Mouse (Mus musculus) gastrocnemius, adult 18-20 months (tissue): ENCODE results near the gene Myh9. TPM values are rescaled to one million over a fixed set of nuclear protein-coding genes. Genes with fewer than 3 reads are reported as not detected.
"Not testable (repeated sequence)": the region's sequence is repeated elsewhere in the genome, so short reads cannot be mapped to it uniquely, and the experiment has no call there.

ENCODE experiments used
- DNase-seq: peaks from one replicate; pipeline ENCODE4 v3.0.0; 2021; ENCODE audit warnings: low spot score
- total RNA-seq, 2 experiments: library from RNA; stranded (reverse); gene quantifications; 2 replicates each; pipeline ENCODE4 v1.2.3; 2021

The Myh9 gene
- total RNA-seq, 2 experiments from 2014 or later = 42.8 to 63.0 TPM

DNA sequence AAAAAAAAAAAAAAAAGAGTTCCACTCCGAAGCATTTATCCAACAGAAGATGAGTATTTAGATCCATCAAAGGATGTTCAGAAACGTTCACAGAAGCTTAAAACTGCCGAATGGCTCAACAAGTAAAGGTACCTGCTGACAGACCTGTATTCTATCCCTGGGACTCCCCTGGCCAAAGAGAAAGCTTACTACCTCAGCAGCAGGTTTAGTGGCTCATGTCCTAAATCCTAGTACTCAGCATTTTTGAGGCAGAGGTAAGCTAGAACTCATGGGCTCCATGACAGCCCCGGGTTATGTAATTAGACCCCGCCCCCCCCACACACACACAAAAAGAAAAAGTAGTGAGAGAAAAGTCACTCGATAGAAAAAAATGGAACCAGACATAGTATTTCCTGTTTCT, 2.1 kb upstream of the Myh9 start:
- DNase-seq = no peak

DNA sequence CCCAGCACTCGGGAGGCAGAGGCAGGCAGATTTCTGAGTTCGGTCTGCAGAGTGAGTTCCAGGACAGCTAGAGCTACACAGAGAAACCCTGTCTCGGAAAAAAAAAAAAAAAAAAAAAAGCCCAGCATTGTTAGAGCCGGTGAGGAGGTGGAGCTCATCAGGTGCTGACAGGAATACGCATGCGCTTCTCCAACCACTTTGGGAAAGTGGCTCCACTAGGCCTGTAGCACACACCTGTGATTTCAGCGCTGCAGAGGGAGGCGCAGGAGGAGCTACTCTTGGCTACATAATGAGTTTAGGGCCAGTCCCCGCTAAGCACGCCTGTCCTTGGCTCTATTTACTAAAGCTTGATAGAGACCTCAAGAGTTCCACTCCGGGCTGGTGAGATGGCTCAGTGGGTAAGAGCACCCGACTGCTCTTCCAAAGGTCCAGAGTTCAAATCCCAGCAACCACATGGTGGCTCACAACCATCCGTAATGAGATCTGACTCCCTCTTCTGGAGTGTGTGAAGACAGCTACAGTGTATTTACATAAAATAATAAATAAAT, 1.6 kb upstream of the Myh9 start:
- DNase-seq = not testable (repeated sequence)

DNA sequence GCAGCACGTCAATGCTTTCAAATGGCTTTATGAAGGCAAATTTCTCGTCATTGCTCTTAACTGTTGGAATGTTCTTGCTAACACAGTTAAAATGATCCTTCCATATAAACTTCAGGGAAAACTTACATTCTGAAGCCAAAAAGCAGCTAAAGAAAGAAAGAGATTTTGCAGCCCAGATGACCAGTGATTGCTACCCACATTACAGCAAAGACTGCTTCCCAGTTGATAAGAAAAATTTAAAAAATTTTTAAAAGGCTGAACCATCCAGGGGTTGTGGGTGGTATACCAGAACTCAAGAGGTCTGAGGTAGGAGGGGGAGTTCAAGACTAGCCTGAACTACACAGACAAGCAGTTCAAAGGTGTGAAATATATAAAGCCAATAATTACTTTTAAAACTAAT, 1.1 kb upstream of the Myh9 start:
- DNase-seq = no peak

DNA sequence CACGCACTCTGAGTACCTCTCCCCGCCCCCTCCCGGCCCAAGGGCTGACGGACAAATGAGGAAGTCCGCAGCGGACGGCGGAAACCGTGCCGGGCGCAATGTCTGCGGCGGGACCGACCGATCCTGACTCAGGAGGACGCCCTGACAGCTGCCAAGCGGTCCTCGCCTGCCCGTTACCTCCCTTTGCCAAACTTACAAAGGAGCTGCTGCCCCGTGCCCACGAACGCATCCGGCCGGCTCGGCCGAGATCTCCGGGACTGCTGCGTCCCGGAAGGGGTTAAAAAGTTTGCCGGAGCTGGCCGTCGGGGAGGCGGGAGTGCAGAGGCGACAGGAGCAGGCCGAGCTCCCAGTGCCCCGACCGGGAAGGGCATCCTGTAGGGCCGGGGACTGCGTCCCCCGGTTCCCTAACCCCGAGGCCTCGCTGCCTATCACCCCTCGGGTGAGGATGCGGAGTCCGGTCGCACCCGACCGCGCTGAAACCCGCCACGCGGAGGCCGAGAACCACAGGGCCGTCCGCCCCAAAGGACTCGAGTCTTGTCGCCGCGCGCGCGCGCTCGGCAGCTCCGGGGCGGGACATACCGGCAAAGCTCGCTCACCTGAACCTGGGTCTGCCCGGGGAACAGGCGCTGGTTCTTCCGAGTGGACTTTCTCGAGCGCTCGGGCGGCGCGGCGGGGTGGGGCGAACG, 471 bp downstream of the Myh9 start:
- DNase-seq = peak; percentile 60

DNA sequence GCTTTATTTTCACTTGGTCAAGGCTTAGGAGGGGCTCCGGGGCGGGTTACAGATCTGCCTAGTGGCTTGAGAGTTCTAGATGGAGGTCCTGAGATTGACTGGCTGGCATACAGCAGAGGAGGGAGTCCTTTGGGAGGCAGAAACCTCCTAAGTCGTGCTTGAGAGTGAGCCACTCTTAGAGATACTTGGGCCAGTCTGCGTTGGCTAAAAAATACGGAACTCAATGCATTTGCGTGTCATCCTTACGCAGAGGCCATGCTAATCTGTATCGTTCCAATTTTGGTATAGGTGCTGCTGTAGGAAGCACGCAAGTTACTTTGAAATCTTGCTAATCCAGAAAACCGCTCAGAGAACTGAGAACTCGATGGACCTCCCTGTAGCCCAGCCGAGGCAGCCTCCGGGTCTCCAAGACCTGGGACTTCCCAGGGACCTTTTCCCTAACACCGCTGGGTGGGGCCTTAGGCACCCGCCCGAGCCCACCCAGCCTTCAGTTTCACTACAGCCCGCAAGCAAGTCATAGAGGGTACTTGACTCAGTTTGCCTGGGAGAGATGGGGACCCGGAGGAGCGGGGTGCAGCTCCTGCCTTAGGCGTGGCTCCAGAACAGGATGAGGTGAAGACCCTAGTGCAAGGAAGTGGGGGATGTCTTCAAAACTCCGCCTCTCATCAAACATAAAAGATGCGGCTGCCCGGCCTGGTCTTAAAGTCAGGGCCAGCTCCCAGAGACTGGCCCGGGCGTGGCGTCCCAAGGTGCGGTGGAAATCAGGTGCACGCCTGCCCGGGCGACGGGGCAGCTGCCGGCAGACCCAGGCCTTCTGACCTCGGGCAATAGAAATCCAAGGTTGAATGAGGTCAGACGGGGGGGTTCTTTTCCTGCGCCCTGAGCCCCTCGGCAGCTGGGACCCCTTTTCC, 1.3 kb downstream of the Myh9 start:
- no peak for DNase-seq

DNA sequence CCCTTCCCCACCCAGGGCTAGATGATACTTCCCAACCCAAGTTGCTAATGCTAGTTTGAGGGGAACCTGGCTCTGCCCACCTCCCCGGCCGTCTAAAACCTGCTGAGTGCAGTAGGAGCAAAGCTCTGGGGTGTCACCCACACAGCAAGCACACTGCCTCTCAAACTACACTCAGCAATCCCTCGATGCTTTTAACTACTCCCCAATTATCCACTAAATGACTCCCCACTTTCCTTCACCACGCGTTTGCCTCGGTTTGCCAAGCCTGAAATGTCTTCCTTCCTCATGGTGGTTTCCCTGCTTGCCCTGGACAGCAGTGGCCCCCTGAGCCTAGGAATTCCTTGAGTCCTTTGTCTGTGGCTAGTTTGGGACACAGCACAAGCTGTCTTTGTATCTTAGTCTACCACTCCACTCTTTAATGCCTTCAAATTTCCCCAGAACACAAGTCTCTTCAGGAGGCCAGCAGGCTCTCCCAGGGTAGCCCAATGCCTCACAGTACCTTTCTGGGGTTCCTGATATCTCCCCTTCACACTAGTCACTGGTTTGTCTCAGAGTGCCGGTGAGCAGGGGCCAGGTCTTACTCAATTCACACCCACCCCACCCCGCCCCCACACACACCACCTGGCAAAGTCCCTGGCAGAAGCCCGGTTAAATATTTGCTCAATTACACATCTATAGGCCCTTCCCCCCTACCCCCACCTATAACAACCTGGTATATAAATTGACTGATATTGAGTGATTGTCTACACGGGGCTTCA, 2.3 kb downstream of the Myh9 start:
- DNase-seq = no peak

DNA sequence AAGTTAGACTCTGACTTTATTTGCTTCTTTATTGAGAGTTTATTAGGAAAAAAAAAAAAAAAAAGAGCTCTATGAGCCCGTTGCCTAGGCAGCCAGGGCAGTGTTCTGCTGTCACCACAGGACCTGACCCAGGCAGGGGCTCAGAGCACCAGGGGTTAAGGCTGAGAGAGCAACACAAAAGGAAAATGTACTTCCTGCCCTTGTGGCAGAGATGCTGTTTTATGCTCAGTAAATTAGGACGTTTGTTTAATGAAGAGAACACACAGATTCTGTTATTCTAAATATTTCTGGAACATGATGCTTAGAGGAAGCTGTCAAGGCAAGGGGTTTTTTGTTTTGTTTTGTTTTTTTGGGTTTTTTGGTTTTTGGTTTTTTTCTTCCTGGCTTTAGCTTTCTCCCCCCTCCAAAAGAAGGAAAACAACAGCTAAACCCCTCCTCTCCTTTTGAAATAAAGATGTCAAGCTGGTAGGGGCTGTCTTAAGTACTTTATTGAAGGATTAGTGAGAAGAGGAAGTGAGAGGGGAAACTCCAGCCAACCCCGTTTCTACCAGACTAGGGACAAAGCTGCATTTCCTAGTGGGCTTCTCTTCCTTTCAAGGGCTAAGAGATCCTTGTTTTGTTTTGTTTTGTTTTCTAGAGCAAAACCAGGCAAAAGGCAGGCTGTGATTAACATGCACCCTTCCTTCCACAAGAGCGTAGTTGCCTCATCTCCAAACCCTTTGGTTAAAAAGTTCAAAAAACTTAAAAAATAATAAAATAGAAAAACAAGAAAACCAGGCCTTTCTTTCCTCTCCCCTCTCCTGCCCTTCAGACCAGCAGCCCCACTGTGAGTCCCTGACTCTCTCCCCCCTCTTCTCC, 3.2 kb downstream of the Myh9 start:
- no peak for DNase-seq

DNA sequence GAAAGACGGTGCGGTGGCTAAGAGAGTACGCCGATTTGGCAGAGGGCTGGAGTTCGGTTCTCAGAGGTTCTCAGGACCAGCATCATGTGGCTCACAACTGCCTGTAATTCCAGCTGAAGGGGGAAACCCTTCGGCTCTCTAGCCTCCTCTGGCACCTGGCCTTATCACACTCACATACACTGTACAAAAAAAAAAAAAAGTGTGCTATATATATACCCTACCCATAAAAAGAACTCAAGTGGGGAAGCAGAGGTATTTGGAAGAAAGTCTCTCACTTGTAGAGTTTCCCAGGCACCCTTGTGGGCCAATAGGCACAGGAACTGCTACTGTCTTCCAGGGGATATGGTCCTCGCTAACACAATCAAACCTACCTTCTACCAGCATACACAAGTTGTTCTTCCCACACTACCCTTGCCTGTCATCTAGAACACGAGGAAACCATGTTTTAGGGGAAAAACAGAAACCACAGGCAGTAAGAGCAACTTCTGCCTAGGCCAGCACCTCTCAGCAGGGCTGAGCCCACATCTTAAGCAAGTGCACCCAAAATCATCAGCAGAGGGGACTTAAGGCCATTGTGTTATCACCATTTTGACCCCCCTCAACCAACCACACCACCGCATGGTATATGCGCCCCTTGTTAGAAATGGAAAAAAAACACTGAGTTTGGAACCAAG, 4.4 kb downstream of the Myh9 start:
- no peak for DNase-seq

DNA sequence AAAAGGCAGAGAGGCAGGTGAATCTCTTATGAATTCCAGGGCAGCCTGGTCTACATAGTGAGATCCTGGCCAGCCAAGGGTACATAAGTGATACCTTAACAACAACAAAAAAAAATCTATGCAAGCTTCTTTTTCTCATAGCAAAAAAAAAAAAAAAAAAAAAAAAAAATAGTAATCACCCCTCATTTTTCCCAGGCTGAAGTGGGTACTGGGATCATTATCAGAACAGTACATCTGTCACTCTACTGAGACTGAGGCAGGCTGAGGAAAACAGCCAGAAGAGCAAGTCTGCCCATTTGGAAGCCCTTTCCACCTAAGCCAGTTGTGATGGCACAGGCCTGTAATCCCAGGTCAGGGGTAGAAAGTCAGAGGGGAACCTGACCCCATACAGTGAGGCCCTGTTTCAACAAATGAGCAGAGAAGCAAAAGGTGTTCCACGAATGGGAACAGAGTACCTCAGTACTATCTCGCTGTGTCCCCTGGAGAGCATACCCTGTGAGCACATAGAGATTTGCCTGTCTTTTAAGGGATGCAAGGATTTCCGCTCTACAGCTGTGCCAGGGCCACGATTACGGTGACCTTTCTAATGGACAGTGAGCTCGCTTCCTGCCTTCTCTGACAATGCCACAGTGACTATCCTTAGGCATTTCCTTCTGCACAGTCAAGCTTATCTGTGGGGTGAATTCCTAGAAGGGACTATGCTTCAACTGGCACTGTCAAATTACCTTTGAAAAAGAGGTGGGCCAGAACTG, 5.1 kb downstream of the Myh9 start:
- DNase-seq = no peak

DNA sequence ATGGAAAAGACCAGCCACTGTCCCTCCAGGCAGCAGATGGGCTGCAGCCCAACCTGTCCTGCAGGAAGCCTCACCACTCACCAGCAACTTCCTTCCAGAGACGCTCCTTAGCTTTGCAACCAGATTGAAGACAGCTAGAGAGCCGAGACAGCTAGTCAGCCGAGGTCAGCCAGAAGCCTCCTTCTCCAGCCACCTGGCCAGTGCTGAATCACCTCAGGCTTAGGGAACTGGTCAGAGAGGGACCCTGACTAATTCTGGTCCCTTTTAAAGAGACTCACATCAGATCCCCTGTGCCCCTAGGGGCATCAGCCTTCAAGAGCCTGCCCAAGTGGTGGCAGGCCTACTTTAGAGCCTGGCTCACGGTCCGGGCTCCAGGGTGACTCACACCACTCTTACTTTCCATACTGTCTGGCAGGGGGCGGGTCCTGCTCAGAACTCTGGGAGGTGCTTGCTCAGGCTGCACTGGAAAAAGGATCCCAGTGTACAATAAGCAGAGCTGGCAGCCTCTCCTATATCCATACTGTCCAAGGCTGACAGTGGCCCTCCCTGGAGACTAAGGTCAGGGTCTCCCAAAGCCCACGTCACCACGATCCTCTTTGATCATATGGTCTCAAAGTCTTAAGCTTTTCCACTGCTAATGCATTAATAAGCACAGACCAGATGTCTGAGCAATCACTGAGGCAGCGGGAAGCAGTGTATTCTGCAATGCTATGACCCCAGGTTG, 5.9 kb downstream of the Myh9 start:
- no peak for DNase-seq

DNA sequence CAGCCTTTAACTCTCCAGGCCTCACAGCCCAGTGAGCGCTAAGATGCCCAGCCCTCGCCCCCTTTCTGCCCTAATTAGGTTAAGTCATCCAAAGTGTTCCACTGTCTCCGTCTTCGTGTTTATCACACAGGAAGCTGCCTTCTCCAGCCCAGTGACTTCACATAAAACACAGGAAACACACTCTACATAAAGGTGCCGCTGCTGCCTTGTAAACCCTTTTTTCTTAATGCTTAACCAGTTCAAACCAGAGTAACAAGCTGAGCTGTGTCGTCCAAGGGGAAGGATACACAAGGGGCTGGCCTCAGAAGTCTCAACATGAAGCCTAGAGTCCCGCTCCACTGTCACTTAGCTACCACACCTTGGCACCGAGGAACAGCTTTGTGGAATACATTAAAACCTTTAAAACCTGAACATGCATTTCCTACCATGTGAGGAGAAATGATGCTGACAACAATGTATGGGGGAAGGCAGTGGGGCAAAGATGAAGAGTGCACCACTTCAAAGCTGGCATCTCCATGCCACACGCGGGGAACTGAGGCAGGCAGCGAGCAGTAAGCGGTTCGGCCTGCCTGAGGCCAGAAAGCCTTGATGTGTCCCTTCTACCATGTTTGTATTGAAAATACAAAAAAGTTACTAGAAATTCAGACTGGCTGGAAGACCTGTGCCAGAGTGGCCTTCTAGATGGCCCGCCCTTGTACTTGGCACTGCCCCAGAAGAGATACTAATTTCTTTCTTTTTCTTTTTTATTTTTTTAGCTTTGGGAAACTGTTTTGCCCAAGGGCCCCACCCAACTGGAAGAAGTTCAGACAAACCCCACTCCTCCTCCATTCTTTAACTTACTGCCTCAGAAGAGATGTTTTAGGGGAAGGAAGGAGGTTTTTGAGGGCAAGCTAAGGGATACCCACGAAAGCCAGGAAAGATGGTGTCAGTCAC, 7.4 kb downstream of the Myh9 start:
- no peak for DNase-seq

DNA sequence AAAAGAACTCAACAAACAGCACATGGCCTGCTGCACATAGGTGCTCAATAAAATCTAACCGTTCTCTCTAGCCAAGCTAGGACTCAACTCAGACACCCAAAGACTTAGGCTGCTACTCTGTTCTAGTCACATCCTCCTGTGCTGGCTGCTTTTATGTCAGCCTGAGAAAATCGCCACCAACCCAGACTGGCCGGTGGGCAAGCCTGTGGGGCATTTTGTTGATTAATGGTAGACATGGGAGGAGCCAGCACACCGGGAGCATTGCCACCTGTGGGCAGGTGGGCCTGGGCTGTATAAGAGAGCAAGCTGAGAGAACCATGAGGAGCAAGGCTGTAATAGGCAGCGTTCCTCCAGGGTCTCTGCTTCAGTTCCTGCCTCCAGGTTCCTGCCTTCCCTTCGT, 8.2 kb downstream of the Myh9 start:
- DNase-seq = no peak

DNA sequence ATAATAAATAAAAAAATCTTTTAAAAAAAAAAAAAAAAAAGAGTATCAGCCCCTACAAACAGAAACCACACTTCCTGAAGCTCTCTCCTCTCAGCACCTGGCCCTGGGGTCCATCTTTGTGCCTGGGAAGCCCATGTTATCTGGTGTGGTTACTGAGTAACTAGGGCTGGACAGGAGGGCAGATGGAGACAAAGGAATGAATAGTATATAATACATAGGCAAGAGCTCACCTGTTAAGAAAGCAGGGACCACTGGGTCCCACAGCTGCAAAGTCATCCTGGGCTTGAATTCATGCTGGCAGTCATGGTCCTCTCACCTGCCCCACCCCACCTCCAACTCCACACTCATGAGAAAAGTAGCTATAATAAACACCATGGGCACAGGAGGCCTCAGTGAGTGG, 8.9 kb downstream of the Myh9 start:
- no peak for DNase-seq

DNA sequence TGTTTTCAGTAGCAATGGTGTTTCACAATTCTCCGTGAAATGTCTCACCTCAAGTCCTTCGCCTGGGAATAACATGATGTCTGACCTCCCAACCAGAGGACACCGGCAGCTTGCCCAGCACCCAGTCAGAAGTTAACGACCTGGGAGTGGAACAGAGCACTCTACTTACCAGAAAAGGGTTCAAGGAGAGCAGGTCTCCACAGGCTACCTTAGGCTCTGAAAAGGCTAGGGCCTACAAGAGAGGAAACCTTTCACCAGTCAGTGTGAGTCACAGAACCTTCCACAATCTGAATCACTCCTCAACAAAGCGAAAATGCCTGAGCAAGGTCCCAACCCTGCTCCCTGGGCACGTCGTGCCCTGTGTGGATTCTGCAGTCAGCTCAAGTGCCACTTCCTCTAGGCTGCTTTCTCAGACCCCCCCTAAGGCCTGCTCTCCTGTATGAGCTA, 9.5 kb downstream of the Myh9 start:
- no peak for DNase-seq

DNA sequence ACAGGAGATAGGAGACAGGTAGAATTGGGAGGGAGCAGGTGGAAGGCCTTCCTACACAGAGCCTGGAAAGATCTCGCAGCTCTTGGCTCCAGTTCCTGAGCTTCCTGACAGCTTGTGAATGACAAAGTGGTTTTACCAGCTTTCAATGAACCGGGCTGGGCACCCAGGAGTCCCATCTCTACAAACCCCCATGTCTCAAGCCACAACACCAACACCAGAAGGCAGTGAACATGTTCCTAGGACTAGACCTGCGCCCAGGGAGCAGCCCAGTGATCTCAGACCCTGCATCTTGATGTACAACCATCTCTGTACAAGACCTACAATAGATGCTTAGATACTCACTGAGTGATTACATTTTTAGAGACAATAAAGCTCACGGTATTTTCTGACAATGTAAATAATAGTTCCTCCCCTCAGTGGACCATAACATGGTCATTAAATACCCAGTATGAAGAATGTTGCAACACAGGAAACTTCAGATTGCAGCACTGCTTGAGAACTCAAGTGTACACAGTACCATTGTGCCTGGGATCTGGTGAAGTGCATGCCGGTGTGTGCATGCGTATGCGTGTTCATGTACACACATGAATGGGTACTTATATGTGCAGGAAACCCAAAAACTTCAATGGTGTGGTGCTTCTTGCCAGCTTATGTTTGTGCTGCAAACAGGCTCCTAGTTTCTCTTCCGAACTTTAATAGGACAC, 10.1 kb downstream of the Myh9 start:
- no peak for DNase-seq

DNA sequence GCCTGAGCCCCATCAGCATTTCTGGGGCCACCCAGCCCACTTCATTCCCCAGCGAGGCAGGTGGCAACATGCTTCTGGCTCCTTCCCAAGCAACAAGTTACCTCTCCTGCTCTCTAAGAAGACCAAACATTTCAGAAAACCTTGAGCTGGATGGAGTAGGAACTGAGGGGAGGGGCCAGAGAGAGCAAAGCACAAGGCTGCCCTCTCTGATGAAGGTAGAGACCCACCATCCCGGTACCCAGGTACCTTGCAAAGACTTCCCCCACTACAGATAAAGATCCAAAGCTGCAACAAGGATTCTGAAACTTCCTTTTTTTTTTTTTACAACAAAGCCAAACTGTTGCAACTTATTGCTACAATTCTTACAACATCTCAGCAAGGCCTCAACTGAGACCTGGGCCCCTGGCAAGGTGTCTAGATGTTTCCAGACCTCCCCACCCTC, 10.8 kb downstream of the Myh9 start:
- no peak for DNase-seq
